Comparison of ENCODE assay signal across 12 mouse cellular contexts in genomic region chr1:73105856-73106463, GRCm38 (mm10).
DNase-seq lines count a peak whose midpoint lies in the region; ATAC-seq and TF ChIP-seq lines count a peak whose summit lies in the region.
"Had no signal": no experiment of that assay in that cellular context is flagged by ENCODE, and none has a peak within 500 bp of the region (broad histone marks: within the 10 kb centered on the region; RNA-seq: fewer than 3 reads in every experiment).

No protein-coding gene starts in this region.

- 0 out of 2 replicates have a peak, but pooled peaks cover 1% of the 10 kb centered on the region for H3K9me3 ChIP-seq in heart, embryonic 11.5 days (replicated peaks; ENCODE audit: control insufficient read depth, low read length)
- no peaks in the 10 kb centered on the region for H3K9me3 ChIP-seq in lung, embryonic 15.5 days
- no peaks in the 10 kb centered on the region for H3K9me3 ChIP-seq in intestine, postnatal 0 days (ENCODE audit: control insufficient read depth)
- H3K9me3 ChIP-seq in forebrain, embryonic 16.5 days (ENCODE audit: control insufficient read depth, low read length): no peaks in the 10 kb centered on the region

- TF ChIP-seq CTCF in intestine, postnatal 0 days (IDR thresholded peaks at IDR 0.05; ENCODE audit: low read depth): no peak

- intact Hi-C loops in gastrocnemius, postnatal 14 days (cut with DNase I; ENCODE audit: low total_unique reads): no loop called here

- H3K36me3 ChIP-seq in heart, embryonic 11.5 days (ENCODE audit: control insufficient read depth, insufficient read depth, low read length): no peaks in the 10 kb centered on the region
- H3K36me3 ChIP-seq in lung, embryonic 15.5 days: no peaks in the 10 kb centered on the region
- H3K36me3 ChIP-seq in intestine, postnatal 0 days (ENCODE audit: control insufficient read depth, insufficient read depth): no peaks in the 10 kb centered on the region
- no peaks in the 10 kb centered on the region for H3K36me3 ChIP-seq in forebrain, embryonic 16.5 days (ENCODE audit: control insufficient read depth, insufficient read depth)

- H3K4me3 ChIP-seq in heart, embryonic 11.5 days (ENCODE audit: low read depth, low read length): no peak overlapping the region
- H3K4me3 ChIP-seq in brown adipose tissue, adult 24 weeks (ENCODE audit: insufficient read depth, low read depth, low read length): no peak overlapping the region
- H3K4me3 ChIP-seq in lung, embryonic 15.5 days: no peak overlapping the region
- H3K4me3 ChIP-seq in intestine, postnatal 0 days (ENCODE audit: low read depth, low read length): no peak overlapping the region
- no peak overlapping the region for H3K4me3 ChIP-seq in forebrain, embryonic 16.5 days (replicated peaks; ENCODE audit: low read length)
- H3K4me3 ChIP-seq: left cerebral cortex, adult 2 months had no signal

- no peaks in the 10 kb centered on the region for H3K27me3 ChIP-seq in heart, embryonic 11.5 days (ENCODE audit: control insufficient read depth, insufficient read depth, low read length)
- no peaks in the 10 kb centered on the region; the same call in 1 of the 2 replicates for H3K27me3 ChIP-seq in lung, embryonic 15.5 days
- no peaks in the 10 kb centered on the region for H3K27me3 ChIP-seq in intestine, postnatal 0 days (replicated peaks; ENCODE audit: control insufficient read depth, insufficient read depth, low read length)
- H3K27me3 ChIP-seq in forebrain, embryonic 16.5 days (replicated peaks; ENCODE audit: control insufficient read depth, insufficient read depth, low read length): no peaks in the 10 kb centered on the region

- no peaks in the 10 kb centered on the region; the same call in 1 of the 2 replicates for H3K4me1 ChIP-seq in heart, embryonic 11.5 days (ENCODE audit: control insufficient read depth, insufficient read depth, low read length)
- H3K4me1 ChIP-seq in brown adipose tissue, adult 24 weeks (ENCODE audit: control insufficient read depth, insufficient read depth, insufficient read length, low read length): peaks cover 8% of the 10 kb centered on the region; the same call in 1 of the 2 replicates
- H3K4me1 ChIP-seq in lung, embryonic 15.5 days: no peaks in the 10 kb centered on the region
- H3K4me1 ChIP-seq in intestine, postnatal 0 days (replicated peaks; ENCODE audit: control insufficient read depth, insufficient read depth, low read length): no peaks in the 10 kb centered on the region
- no peaks in the 10 kb centered on the region for H3K4me1 ChIP-seq in forebrain, embryonic 16.5 days (replicated peaks; ENCODE audit: control insufficient read depth, insufficient read depth, low read length)

- peak; percentile 97 for DNase-seq in heart, adult 11 months
- peak; percentile 45 for DNase-seq in gastrocnemius, postnatal 14 days
- no peak for DNase-seq in layer of hippocampus, adult 9-10 months (ENCODE audit: low spot score)
- DNase-seq: adrenal gland, adult 8-10 months; cerebellum, adult 2 months; thymus, postnatal 25 days had no signal

- H3K27ac ChIP-seq in heart, embryonic 11.5 days (ENCODE audit: low read depth, low read length): no peak overlapping the region
- peak overlapping the region; percentile 39; the same call in 1 of the 2 replicates for H3K27ac ChIP-seq in brown adipose tissue, adult 24 weeks (replicated peaks; ENCODE audit: low read depth, low read length)
- H3K27ac ChIP-seq in lung, embryonic 15.5 days: no peak overlapping the region
- H3K27ac ChIP-seq in intestine, postnatal 0 days (ENCODE audit: low read depth, low read length): no peak overlapping the region
- H3K27ac ChIP-seq in forebrain, embryonic 16.5 days (ENCODE audit: low read length): no peak overlapping the region
- H3K27ac ChIP-seq: left cerebral cortex, adult 2 months had no signal

- no peak for ATAC-seq in heart, embryonic 11.5 days (replicated peaks; ENCODE audit: insufficient number of reproducible peaks, low FRiP score, low TSS enrichment)
- ATAC-seq in lung, embryonic 15.5 days (ENCODE audit: borderline replicate concordance, extremely low read depth, low FRiP score, low TSS enrichment): peak; percentile 81
- ATAC-seq in intestine, postnatal 0 days: no peak
- ATAC-seq in forebrain, embryonic 16.5 days: no peak

- 70% methylated on average over 4 of the region's 4 CpGs for WGBS in heart, embryonic 11.5 days (ENCODE audit: insufficient replicate concordance)
- 70% methylated on average over 4 of the region's 4 CpGs for WGBS in lung, embryonic 15.5 days
- 82% methylated on average over 4 of the region's 4 CpGs for WGBS in intestine, postnatal 0 days
- WGBS in forebrain, embryonic 16.5 days: 84% methylated on average over 4 of the region's 4 CpGs

- H3K9ac ChIP-seq in heart, embryonic 11.5 days (ENCODE audit: low read depth, low read length): no peak overlapping the region
- H3K9ac ChIP-seq in lung, embryonic 15.5 days: no peak overlapping the region
- H3K9ac ChIP-seq in intestine, postnatal 0 days (ENCODE audit: low read depth, low read length): no peak overlapping the region
- no peak overlapping the region for H3K9ac ChIP-seq in forebrain, embryonic 16.5 days (replicated peaks; ENCODE audit: low read depth, low read length)

- no peak overlapping the region for H3K4me2 ChIP-seq in heart, embryonic 11.5 days
- H3K4me2 ChIP-seq in lung, embryonic 15.5 days: no peak overlapping the region
- H3K4me2 ChIP-seq in intestine, postnatal 0 days (replicated peaks; ENCODE audit: low read depth): no peak overlapping the region
- H3K4me2 ChIP-seq in forebrain, embryonic 16.5 days (ENCODE audit: low read length): no peak overlapping the region
